Mouse (Mus musculus): ENCODE measurements around the gene Ncdn. TPM values are rescaled to one million over a fixed set of nuclear protein-coding genes. Genes with fewer than 3 reads are reported as not detected.
A peak's percentile ranks its signal among the peaks of the same experiment; 100 is the strongest.

Gene Ncdn
- polyA plus RNA-seq, 1 experiment from 2014 or later: 24.5 TPM

- Histone ChIP-seq H3K4me3 (ENCODE audit: low read depth, low read length) (no peak overlapping the region), H3K36me3 (ENCODE audit: control insufficient read depth, insufficient read depth, low read length) (peaks cover 5% of the 10 kb centered on the region; the same call in 1 of the 2 replicates), H3K4me2 (replicated peaks; ENCODE audit: low read depth, low read length) (no peak overlapping the region), H3K27ac (ENCODE audit: low read depth, low read length) (no peak overlapping the region), H3K9ac (ENCODE audit: low read depth, low read length) (no peak overlapping the region), H3K4me1 (replicated peaks; ENCODE audit: control insufficient read depth, insufficient read depth, low read length) (no peaks in the 10 kb centered on the region), H3K27me3 (ENCODE audit: control insufficient read depth, insufficient read depth, low read length) (peaks cover 27% of the 10 kb centered on the region), H3K9me3 (ENCODE audit: control insufficient read depth, low read length) (no peaks in the 10 kb centered on the region)
- 6% methylated on average over 12 of the region's 12 CpGs for WGBS
- DNase-seq (ENCODE audit: low spot score) (peak; percentile 90), ATAC-seq (ENCODE audit: low FRiP score) (peak; percentile 49; the same call in 1 of the 2 replicates)
Observed at GRCm38 (mm10) chr4:126741448-126741847, 11.8 kb downstream of the Ncdn start.

- 15% methylated on average over 10 of the region's 10 CpGs for WGBS
- H3K4me1 ChIP-seq (replicated peaks; ENCODE audit: control insufficient read depth, insufficient read depth, low read length): peaks cover 5% of the 10 kb centered on the region
- DNase-seq (ENCODE audit: low spot score) (peak; percentile 51), ATAC-seq (ENCODE audit: low FRiP score) (no peak)
- peaks cover 40% of the 10 kb centered on the region for H3K27me3 ChIP-seq (ENCODE audit: control insufficient read depth, insufficient read depth, low read length)
- H3K9me3 ChIP-seq (ENCODE audit: control insufficient read depth, low read length): no peaks in the 10 kb centered on the region
- H3K4me3 ChIP-seq (ENCODE audit: low read depth, low read length): no peak overlapping the region
- no peak overlapping the region for H3K9ac ChIP-seq (ENCODE audit: low read depth, low read length)
- H3K36me3 ChIP-seq (ENCODE audit: control insufficient read depth, insufficient read depth, low read length): peaks cover 5% of the 10 kb centered on the region; the same call in 1 of the 2 replicates
- H3K27ac ChIP-seq (ENCODE audit: low read depth, low read length): no peak overlapping the region
- H3K4me2 ChIP-seq (replicated peaks; ENCODE audit: low read depth, low read length): no peak overlapping the region
Observed at GRCm38 (mm10) chr4:126739966-126740676, 13.1 kb downstream of the Ncdn start.

GRCm38 (mm10) chr4:126736001-126736414 is 17.2 kb downstream of the Ncdn start, which contains the start of gene Tfap2e:
Tfap2e (minus strand) TSS chr4:126736240.
- Histone ChIP-seq H3K4me2 (replicated peaks; ENCODE audit: low read depth, low read length) (peak within 1 kb of the TSS; percentile 28), H3K27ac (ENCODE audit: low read depth, low read length) (no peak within 1 kb of the TSS), H3K36me3 (ENCODE audit: control insufficient read depth, insufficient read depth, low read length) (no peaks in the 10 kb centered on the region), H3K27me3 (ENCODE audit: control insufficient read depth, insufficient read depth, low read length) (peaks cover 77% of the 10 kb centered on the region), H3K4me1 (replicated peaks; ENCODE audit: control insufficient read depth, insufficient read depth, low read length) (peaks cover 9% of the 10 kb centered on the region), H3K4me3 (ENCODE audit: low read depth, low read length) (peak within 1 kb of the TSS; percentile 22), H3K9ac (ENCODE audit: low read depth, low read length) (0 out of 2 replicates have a peak within 1 kb of the TSS, but pooled peaks have one; percentile 11), H3K9me3 (ENCODE audit: control insufficient read depth, low read length) (no peaks in the 10 kb centered on the region)
- under 1% methylated on average over 32 of the region's 32 CpGs for WGBS
- DNase-seq (ENCODE audit: low spot score): peak; percentile 77
- peak; percentile 27; the same call in 1 of the 2 replicates for ATAC-seq (ENCODE audit: low FRiP score)

GRCm38 (mm10) chr4:126735382-126736000 is 17.7 kb downstream of the Ncdn start:
- Histone ChIP-seq H3K9me3 (ENCODE audit: control insufficient read depth, low read length) (no peaks in the 10 kb centered on the region), H3K27me3 (ENCODE audit: control insufficient read depth, insufficient read depth, low read length) (peaks cover 81% of the 10 kb centered on the region), H3K4me3 (ENCODE audit: low read depth, low read length) (peak overlapping the region; percentile 22), H3K4me2 (replicated peaks; ENCODE audit: low read depth, low read length) (peak overlapping the region; percentile 28), H3K36me3 (ENCODE audit: control insufficient read depth, insufficient read depth, low read length) (no peaks in the 10 kb centered on the region), H3K9ac (ENCODE audit: low read depth, low read length) (0 out of 2 replicates have a peak overlapping the region, but pooled peaks have one; percentile 11), H3K4me1 (replicated peaks; ENCODE audit: control insufficient read depth, insufficient read depth, low read length) (peaks cover 9% of the 10 kb centered on the region), H3K27ac (ENCODE audit: low read depth, low read length) (no peak overlapping the region)
- WGBS: under 1% methylated on average over 55 of the region's 62 CpGs
- DNase-seq (ENCODE audit: low spot score): peak; percentile 55
- 0 out of 2 replicates have a peak, but pooled peaks have one; percentile 6 for ATAC-seq (ENCODE audit: low FRiP score)

GRCm38 (mm10) chr4:126734700-126735381 is 18.4 kb downstream of the Ncdn start:
- H3K9me3 ChIP-seq (ENCODE audit: control insufficient read depth, low read length): no peaks in the 10 kb centered on the region
- H3K27ac ChIP-seq (ENCODE audit: low read depth, low read length): no peak overlapping the region
- peak overlapping the region; percentile 28 for H3K4me2 ChIP-seq (replicated peaks; ENCODE audit: low read depth, low read length)
- H3K4me3 ChIP-seq (ENCODE audit: low read depth, low read length): peak overlapping the region; percentile 22
- peaks cover 88% of the 10 kb centered on the region for H3K27me3 ChIP-seq (ENCODE audit: control insufficient read depth, insufficient read depth, low read length)
- 0 out of 2 replicates have a peak overlapping the region, but pooled peaks have one; percentile 11 for H3K9ac ChIP-seq (ENCODE audit: low read depth, low read length)
- peak; percentile 61 for DNase-seq (ENCODE audit: low spot score)
- no peaks in the 10 kb centered on the region for H3K36me3 ChIP-seq (ENCODE audit: control insufficient read depth, insufficient read depth, low read length)
- peaks cover 9% of the 10 kb centered on the region for H3K4me1 ChIP-seq (replicated peaks; ENCODE audit: control insufficient read depth, insufficient read depth, low read length)
- ATAC-seq (ENCODE audit: low FRiP score): no peak
- 3% methylated on average over 43 of the region's 51 CpGs for WGBS

- no peak overlapping the region for H3K27ac ChIP-seq (ENCODE audit: low read depth, low read length)
- peaks cover 9% of the 10 kb centered on the region for H3K4me1 ChIP-seq (replicated peaks; ENCODE audit: control insufficient read depth, insufficient read depth, low read length)
- no peaks in the 10 kb centered on the region for H3K36me3 ChIP-seq (ENCODE audit: control insufficient read depth, insufficient read depth, low read length)
- no peaks in the 10 kb centered on the region for H3K9me3 ChIP-seq (ENCODE audit: control insufficient read depth, low read length)
- WGBS: 5% methylated on average over 16 of the region's 16 CpGs
- peak overlapping the region; percentile 22; the same call in 1 of the 2 replicates for H3K4me3 ChIP-seq (ENCODE audit: low read depth, low read length)
- H3K4me2 ChIP-seq (replicated peaks; ENCODE audit: low read depth, low read length): no peak overlapping the region
- DNase-seq (ENCODE audit: low spot score) (peak; percentile 41), ATAC-seq (ENCODE audit: low FRiP score) (no peak)
- H3K9ac ChIP-seq (ENCODE audit: low read depth, low read length): no peak overlapping the region
- H3K27me3 ChIP-seq (ENCODE audit: control insufficient read depth, insufficient read depth, low read length): peaks cover 89% of the 10 kb centered on the region
Observed at GRCm38 (mm10) chr4:126734001-126734603, 19.1 kb downstream of the Ncdn start.

- no peaks in the 10 kb centered on the region for H3K36me3 ChIP-seq (ENCODE audit: control insufficient read depth, insufficient read depth, low read length)
- no peak for ATAC-seq (ENCODE audit: low FRiP score)
- H3K9ac ChIP-seq (ENCODE audit: low read depth, low read length): no peak overlapping the region
- H3K4me1 ChIP-seq (replicated peaks; ENCODE audit: control insufficient read depth, insufficient read depth, low read length): peaks cover 9% of the 10 kb centered on the region
- peaks cover 78% of the 10 kb centered on the region for H3K27me3 ChIP-seq (ENCODE audit: control insufficient read depth, insufficient read depth, low read length)
- H3K9me3 ChIP-seq (ENCODE audit: control insufficient read depth, low read length): no peaks in the 10 kb centered on the region
- H3K27ac ChIP-seq (ENCODE audit: low read depth, low read length): no peak overlapping the region
- peak; percentile 45 for DNase-seq (ENCODE audit: low spot score)
- no peak overlapping the region; the same call in 1 of the 2 replicates for H3K4me3 ChIP-seq (ENCODE audit: low read depth, low read length)
- H3K4me2 ChIP-seq (replicated peaks; ENCODE audit: low read depth, low read length): no peak overlapping the region; the same call in 1 of the 2 replicates
- WGBS: 5% methylated on average over 26 of the region's 26 CpGs
Observed at GRCm38 (mm10) chr4:126732531-126733380, 20.5 kb downstream of the Ncdn start.
